Mouse (Mus musculus) heart, embryonic 15.5 days (tissue): ENCODE data around the gene Gdf15. TPM values are rescaled to one million over a fixed set of nuclear protein-coding genes. Genes with fewer than 3 reads are reported as not detected.
"Not testable (repeated sequence)": the region's sequence is repeated elsewhere in the genome, so short reads cannot be mapped to it uniquely, and the experiment has no call there.

Experiments
- ATAC-seq: fragments of 200-750 bp; cut with Nextera tagmentation; replicated peaks from 2 replicates; pipeline ENCODE4 v1.8.0; 2017; ENCODE audit warnings: low read depth, moderate TSS enrichment; ENCODE audit not compliant: insufficient number of reproducible peaks, insufficient read depth, low FRiP score
- H3K27ac ChIP-seq: fragments of 300-500 bp; sonication (generic); 2 replicates; pipeline ENCODE4 v1.5.1; 2015; ENCODE audit warnings: mild to moderate bottlenecking, inconsistent platforms
- H3K27me3 ChIP-seq: fragments of 300-500 bp; sonication (generic); 2 replicates; pipeline ENCODE4 v1.6.1; 2015; ENCODE audit warnings: inconsistent platforms
- H3K36me3 ChIP-seq: fragments of 300-500 bp; sonication (generic); 2 replicates; pipeline ENCODE4 v1.6.1; 2015; ENCODE audit warnings: mild to moderate bottlenecking, inconsistent platforms
- H3K4me1 ChIP-seq: fragments of 300-500 bp; sonication (generic); replicated peaks from 2 replicates; pipeline ENCODE4 v1.6.1; 2015; ENCODE audit warnings: inconsistent platforms
- H3K4me2 ChIP-seq: fragments of 300-500 bp; sonication (generic); 2 replicates; pipeline ENCODE4 v1.6.1; 2015; ENCODE audit warnings: inconsistent platforms, mild to moderate bottlenecking, moderate library complexity
- H3K4me3 ChIP-seq: fragments of 300-500 bp; sonication (generic); 2 replicates; pipeline ENCODE4 v1.5.1; 2015; ENCODE audit warnings: mild to moderate bottlenecking, inconsistent platforms
- H3K9ac ChIP-seq: fragments of 300-500 bp; sonication (generic); 2 replicates; pipeline ENCODE4 v1.6.1; 2015; ENCODE audit warnings: mild to moderate bottlenecking, inconsistent platforms
- H3K9me3 ChIP-seq: fragments of 300-500 bp; sonication (generic); replicated peaks from 2 replicates; pipeline ENCODE4 v1.6.1; 2016; ENCODE audit warnings: inconsistent platforms
- WGBS: fragments of 180-500 bp; shearing (Covaris S2); methylation state at CpG from one replicate; pipeline ENCODE4 v1.1.7; 2015; ENCODE audit warnings: mixed read lengths; 5-methylcytosine and 5-hydroxymethylcytosine counted together
- polyA plus RNA-seq: library from polyadenylated mRNA; unstranded; fragments of >200 nt; fragmentation: Nextera tagmentation; extraction: Ambion mirVana; gene quantifications from 2 replicates; pipeline ENCODE4 v1.2.1, GENCODE M21; 2015

Gdf15 gene
- polyA plus RNA-seq, 1 experiment from 2014 or later: 0.89 TPM

GRCm38 (mm10) chr8:70594621-70595564 is 37.4 kb downstream of the Gdf15 start:
- peaks cover 62% of the 10 kb centered on the region for H3K4me1 ChIP-seq
- 10% methylated on average over 82 of the region's 82 CpGs for whole genome bisulfite sequencing

GRCm38 (mm10) chr8:70593961-70594609 is 38.2 kb downstream of the Gdf15 start, which contains the start of gene Isyna1:
Isyna1 (plus strand) TSS chr8:70594373.
- Histone ChIP-seq H3K36me3 (peaks cover 20% of the 10 kb centered on the region; the same call in 1 of the 2 replicates), H3K4me1 (peaks cover 56% of the 10 kb centered on the region), H3K9me3 (no peaks in the 10 kb centered on the region)

More at GRCm38 (mm10) chr8:70594621-70595564, 37.4 kb downstream of the Gdf15 start:
- H3K36me3 ChIP-seq: peaks cover 15% of the 10 kb centered on the region; the same call in 1 of the 2 replicates
- ATAC-seq: peak; percentile 7; the same call in 1 of the 2 replicates
- H3K27ac ChIP-seq: peak overlapping the region; percentile 88
- H3K9ac ChIP-seq: peak overlapping the region; percentile 66
- no peaks in the 10 kb centered on the region for H3K9me3 ChIP-seq
- peak overlapping the region; percentile 93 for H3K4me2 ChIP-seq
- 0 out of 2 replicates have a peak, but pooled peaks cover 2% of the 10 kb centered on the region for H3K27me3 ChIP-seq
- peak overlapping the region; percentile 58 for H3K4me3 ChIP-seq

GRCm38 (mm10) chr8:70593173-70593572 is 39.1 kb downstream of the Gdf15 start:
- H3K4me3 ChIP-seq: peak overlapping the region; percentile 58; the same call in 1 of the 2 replicates
- 45% methylated on average over 8 of the region's 8 CpGs for WGBS
- peak overlapping the region; percentile 48; the same call in 1 of the 2 replicates for H3K9ac ChIP-seq
- peak overlapping the region; percentile 93 for H3K4me2 ChIP-seq
- no peaks in the 10 kb centered on the region for H3K9me3 ChIP-seq
- no peaks in the 10 kb centered on the region for H3K27me3 ChIP-seq
- H3K4me1 ChIP-seq: peaks cover 49% of the 10 kb centered on the region
- ATAC-seq: no peak
- peak overlapping the region; percentile 88 for H3K27ac ChIP-seq
- peaks cover 27% of the 10 kb centered on the region; the same call in 1 of the 2 replicates for H3K36me3 ChIP-seq

More at GRCm38 (mm10) chr8:70593961-70594609, 38.2 kb downstream of the Gdf15 start, which contains the start of gene Isyna1:
- Histone ChIP-seq H3K4me2 (peak within 1 kb of the TSS; percentile 93), H3K9ac (peak within 1 kb of the TSS; percentile 66), H3K4me3 (peak within 1 kb of the TSS; percentile 58), H3K27ac (peak within 1 kb of the TSS; percentile 88), H3K27me3 (no peaks in the 10 kb centered on the region)
- ATAC-seq: peak; percentile 86
- under 1% methylated on average over 39 of the region's 40 CpGs for WGBS

GRCm38 (mm10) chr8:70591569-70591968 is 40.7 kb downstream of the Gdf15 start:
- ATAC-seq: no peak
- no peak overlapping the region for H3K9ac ChIP-seq
- peaks cover 38% of the 10 kb centered on the region; the same call in 1 of the 2 replicates for H3K36me3 ChIP-seq

GRCm38 (mm10) chr8:70587955-70588354 is 44.3 kb downstream of the Gdf15 start:
- ATAC-seq, H3K27me3 ChIP-seq, H3K4me3 ChIP-seq, H3K27ac ChIP-seq, H3K4me2 ChIP-seq, H3K9ac ChIP-seq, H3K9me3 ChIP-seq: not testable (repeated sequence)
- 79% methylated on average over 4 of the region's 4 CpGs for WGBS
- Histone ChIP-seq H3K4me1 (peaks cover 13% of the 10 kb centered on the region), H3K36me3 (peaks cover 62% of the 10 kb centered on the region)

More at GRCm38 (mm10) chr8:70591569-70591968, 40.7 kb downstream of the Gdf15 start:
- no peak overlapping the region for H3K4me3 ChIP-seq
- peaks cover 35% of the 10 kb centered on the region for H3K4me1 ChIP-seq
- no peak overlapping the region for H3K4me2 ChIP-seq
- no peaks in the 10 kb centered on the region for H3K9me3 ChIP-seq
- H3K27ac ChIP-seq: peak overlapping the region; percentile 46
- WGBS: 64% methylated on average over 12 of the region's 12 CpGs
- H3K27me3 ChIP-seq: no peaks in the 10 kb centered on the region

- H3K9me3 ChIP-seq: no peaks in the 10 kb centered on the region
- H3K9ac ChIP-seq: no peak overlapping the region
- no peak overlapping the region for H3K4me3 ChIP-seq
- no peak overlapping the region for H3K4me2 ChIP-seq
- H3K27me3 ChIP-seq: no peaks in the 10 kb centered on the region
- ATAC-seq: peak; percentile 37; the same call in 1 of the 2 replicates
- H3K4me1 ChIP-seq: peaks cover 4% of the 10 kb centered on the region
- 36% methylated on average over 7 of the region's 7 CpGs for WGBS
- no peak overlapping the region for H3K27ac ChIP-seq
- H3K36me3 ChIP-seq: peaks cover 79% of the 10 kb centered on the region
Observed at GRCm38 (mm10) chr8:70585258-70585652, 47.0 kb downstream of the Gdf15 start.

- H3K4me2 ChIP-seq: no peak overlapping the region
- H3K9me3 ChIP-seq: no peaks in the 10 kb centered on the region
- H3K9ac ChIP-seq: no peak overlapping the region
- H3K27me3 ChIP-seq: no peaks in the 10 kb centered on the region
- H3K36me3 ChIP-seq: peaks cover 80% of the 10 kb centered on the region
- H3K4me3 ChIP-seq: no peak overlapping the region
- whole genome bisulfite sequencing: 86% methylated on average over 9 of the region's 9 CpGs
- H3K4me1 ChIP-seq: peaks cover 4% of the 10 kb centered on the region
- no peak overlapping the region for H3K27ac ChIP-seq
- ATAC-seq: no peak
Observed at GRCm38 (mm10) chr8:70584606-70585257, 47.5 kb downstream of the Gdf15 start.

GRCm38 (mm10) chr8:70583476-70584387 is 48.5 kb downstream of the Gdf15 start:
- 0 out of 2 replicates have a peak, but pooled peaks have one; percentile 11 for ATAC-seq
- no peak overlapping the region for H3K9ac ChIP-seq
- no peaks in the 10 kb centered on the region for H3K9me3 ChIP-seq
- H3K4me1 ChIP-seq: peaks cover 4% of the 10 kb centered on the region
- H3K4me2 ChIP-seq: no peak overlapping the region
- no peaks in the 10 kb centered on the region for H3K27me3 ChIP-seq
- 89% methylated on average over 18 of the region's 18 CpGs for WGBS
- H3K27ac ChIP-seq: no peak overlapping the region
- H3K36me3 ChIP-seq: peaks cover 79% of the 10 kb centered on the region
- no peak overlapping the region for H3K4me3 ChIP-seq
